Mouse (Mus musculus) CH12F3 (cell line): Measurements from ENCODE around the gene Apex2.
"Not testable (repeated sequence)": the region's sequence is repeated elsewhere in the genome, so short reads cannot be mapped to it uniquely, and the experiment has no call there.

Experiments
- in situ Hi-C: fragments of 300-500 bp; cut with MboI; formaldehyde crosslinking; loops from 2 replicates; pipeline ENCODE4 v1.14.3; 2020; ENCODE audit warnings: low sequenced_read_pairs

Apex2 gene

DNA sequence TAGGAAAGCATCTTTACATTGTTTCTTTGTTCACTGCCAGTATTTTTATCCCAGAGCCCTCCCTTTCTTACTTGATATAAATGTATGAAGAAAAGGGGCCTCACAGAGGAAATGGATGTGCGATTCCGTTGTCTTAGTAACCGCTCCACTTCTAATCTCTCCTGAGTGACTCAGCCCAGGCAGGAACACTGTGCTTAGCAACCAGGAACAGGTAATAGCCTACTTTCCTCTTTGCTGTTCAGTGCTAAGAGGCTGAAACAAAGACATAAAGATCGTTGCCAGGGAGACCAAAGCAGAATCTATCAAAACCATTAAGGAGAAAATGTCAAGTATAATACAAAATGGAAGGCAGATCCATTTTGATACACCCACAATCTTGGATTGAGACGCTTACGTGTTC, 81.0 kb downstream of the Apex2 start:
- in situ Hi-C loops, result loop anchor here (25.0 kb wide), 1 partner anchor 154 kb away; the partner anchor contains the start of gene Tro

DNA sequence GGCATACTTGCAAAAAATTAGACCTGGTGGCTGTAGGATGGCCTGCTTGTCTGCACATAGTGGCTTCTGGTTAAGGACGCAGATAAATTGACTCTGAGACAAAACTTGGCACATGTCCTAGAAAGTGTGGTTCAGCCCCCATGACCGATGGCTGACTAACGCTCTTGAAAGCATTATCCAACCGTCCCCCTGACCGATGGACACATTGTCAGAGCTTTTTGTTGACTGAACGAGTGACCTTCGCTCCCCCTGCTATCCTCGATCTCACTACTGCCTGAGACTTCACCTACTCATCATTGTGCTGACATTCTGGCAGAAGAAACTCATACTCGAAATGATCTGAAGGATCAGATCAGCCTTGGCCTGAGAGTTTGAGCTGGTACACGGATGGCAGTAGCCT, 101.9 kb downstream of the Apex2 start:
- in situ Hi-C loops, result not testable (repeated sequence)

DNA sequence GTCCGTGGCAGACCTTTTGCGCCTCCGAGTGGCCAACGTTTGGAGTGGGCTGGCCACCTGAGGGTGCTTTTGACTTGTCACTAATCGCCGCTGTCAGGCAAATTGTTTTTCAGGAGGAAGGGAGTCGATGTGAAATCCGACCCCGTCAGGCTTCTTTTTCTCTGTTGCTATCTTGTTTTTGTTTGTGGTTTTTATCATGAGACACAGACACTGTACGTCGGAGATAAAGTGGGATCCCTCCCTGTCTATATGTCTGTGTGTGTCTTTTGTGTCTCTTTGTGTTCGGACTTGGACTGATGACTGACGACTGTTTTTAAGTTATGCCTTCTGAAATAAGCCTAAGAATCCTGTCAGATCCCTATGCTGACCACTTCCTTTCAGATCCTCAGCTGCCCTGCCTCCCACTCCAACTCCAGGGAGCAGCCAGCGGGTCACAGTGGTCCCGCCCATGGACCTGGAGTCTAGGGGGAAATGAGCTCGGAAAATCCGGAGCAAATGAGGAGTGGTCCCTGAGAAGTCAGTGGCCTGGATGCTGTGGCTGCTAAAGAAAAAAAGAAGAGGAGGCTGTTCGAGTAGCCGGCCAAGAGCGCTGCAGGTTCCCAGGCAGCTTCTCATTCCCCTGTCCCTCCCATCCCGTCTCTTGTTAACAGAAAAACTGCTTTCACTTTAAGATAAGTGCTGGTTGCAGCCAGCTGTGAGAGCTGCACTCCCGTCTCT, 103.2 kb downstream of the Apex2 start:
- in situ Hi-C loops, result not testable (repeated sequence)

DNA sequence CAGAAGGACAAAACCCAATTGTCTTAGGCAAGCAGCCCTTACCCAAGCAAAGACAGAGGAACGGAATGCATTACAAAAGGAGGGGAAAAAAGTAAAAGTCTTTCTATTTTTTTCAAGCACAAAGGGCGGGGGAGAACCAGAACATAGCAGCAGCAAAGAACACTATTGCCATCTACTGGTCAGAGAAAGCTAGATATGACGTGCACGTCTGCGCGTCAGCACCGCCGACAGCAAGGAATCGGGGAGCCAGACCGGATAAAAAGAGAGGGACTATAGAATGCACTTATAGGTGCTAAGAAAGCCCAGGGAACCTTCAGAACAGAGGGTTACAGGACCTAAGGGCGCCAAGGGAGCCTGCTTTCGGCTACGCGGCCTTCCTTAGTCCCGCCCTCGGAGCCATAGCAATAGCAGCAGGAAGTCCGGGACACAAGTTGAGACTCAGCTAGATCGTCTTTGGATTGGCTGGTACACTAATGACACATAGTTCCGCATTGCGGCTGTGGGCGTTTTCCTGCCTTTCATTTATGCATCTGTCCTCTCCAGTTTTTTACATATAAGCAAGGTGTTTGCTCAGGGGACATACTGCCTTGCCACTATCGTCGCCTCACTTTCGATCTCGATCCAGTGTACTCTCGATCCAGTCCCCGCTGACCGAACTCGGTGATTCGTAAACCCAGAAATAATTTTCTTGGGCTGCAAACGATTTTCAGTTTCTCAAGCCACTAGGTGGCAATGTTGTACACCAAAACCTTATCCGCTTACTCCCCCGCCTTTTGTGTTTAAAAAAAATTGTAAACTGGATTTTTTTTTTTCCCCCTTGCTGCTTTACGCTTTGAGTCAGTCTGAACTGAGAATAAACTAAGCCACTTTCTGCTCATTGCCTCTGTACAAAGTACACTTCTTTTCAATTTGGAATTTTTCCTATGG, 111.6 kb downstream of the Apex2 start:
- in situ Hi-C loops, result no loop called here

DNA sequence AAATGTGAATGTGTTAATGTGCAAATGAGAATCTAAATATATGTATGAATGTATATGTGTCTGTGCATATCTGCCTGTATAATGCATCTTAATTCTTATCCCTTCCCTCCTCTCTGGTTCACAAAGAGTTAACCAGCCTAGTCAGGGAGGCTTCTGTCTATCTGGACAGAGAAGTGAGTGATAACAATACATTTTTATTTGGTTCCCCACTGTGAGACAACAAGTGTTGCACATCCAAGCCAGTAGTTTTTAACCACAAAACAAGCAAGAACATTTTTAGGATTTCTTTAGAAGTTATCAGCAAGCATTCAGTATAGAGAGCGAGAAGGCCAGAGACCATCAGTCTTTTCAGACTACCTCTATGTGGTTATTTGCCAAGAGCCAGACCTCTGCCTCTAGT, 118.3 kb downstream of the Apex2 start:
- in situ Hi-C loops, result no loop called here
